Mouse (Mus musculus) hindbrain, embryonic 14.5 days (tissue): ENCODE results near the gene Gm5105. TPM values are rescaled to one million over a fixed set of nuclear protein-coding genes. Genes with fewer than 3 reads are reported as not detected.

Experiments
- ATAC-seq: fragments of 200-750 bp; cut with Nextera tagmentation; 2 replicates; pipeline ENCODE4 v1.8.0; 2017; ENCODE audit warnings: moderate number of reproducible peaks, mild to moderate bottlenecking, moderate TSS enrichment, moderate library complexity; ENCODE audit not compliant: low FRiP score
- DNase-seq: peaks from one replicate; pipeline ENCODE4 v3.0.0-alpha.2; 2015; ENCODE audit warnings: low spot score
- H3K27ac ChIP-seq: fragments of 300-500 bp; sonication (generic); 2 replicates; pipeline ENCODE4 v1.5.1; 2014; ENCODE audit warnings: mild to moderate bottlenecking, moderate library complexity
- H3K27me3 ChIP-seq: fragments of 300-500 bp; sonication (generic); 2 replicates; pipeline ENCODE4 v1.6.1; 2014; ENCODE audit warnings: mild to moderate bottlenecking, low read length, mixed read lengths; ENCODE audit not compliant: control insufficient read depth, insufficient read depth
- H3K36me3 ChIP-seq: fragments of 300-500 bp; sonication (generic); replicated peaks from 2 replicates; pipeline ENCODE4 v1.6.1; 2014; ENCODE audit not compliant: control insufficient read depth, insufficient read depth
- H3K4me1 ChIP-seq: fragments of 300-500 bp; sonication (generic); replicated peaks from 2 replicates; pipeline ENCODE4 v1.6.1; 2014; ENCODE audit warnings: antibody characterized with exemption, low read length, mixed read lengths; ENCODE audit not compliant: control insufficient read depth, insufficient read depth
- H3K4me2 ChIP-seq: fragments of 300-500 bp; sonication (generic); replicated peaks from 2 replicates; pipeline ENCODE4 v1.6.1; 2014; ENCODE audit warnings: mild to moderate bottlenecking, moderate library complexity
- H3K4me3 ChIP-seq: fragments of 300-500 bp; sonication (generic); replicated peaks from 2 replicates; pipeline ENCODE4 v1.5.1; 2014; ENCODE audit warnings: mild to moderate bottlenecking, low read length
- H3K9ac ChIP-seq: fragments of 300-500 bp; sonication (generic); 2 replicates; pipeline ENCODE4 v1.6.1; 2014
- H3K9me3 ChIP-seq: fragments of 300-500 bp; sonication (generic); 2 replicates; pipeline ENCODE4 v1.6.1; 2016; ENCODE audit warnings: low read length; ENCODE audit not compliant: control insufficient read depth
- WGBS: fragments of 180-500 bp; shearing (Covaris S2); extraction: QIAGEN DNeasy Blood & Tissue Kit; methylation state at CpG from one replicate; pipeline ENCODE4 v1.1.7; 2014; 5-methylcytosine and 5-hydroxymethylcytosine counted together
- polyA plus RNA-seq: library from polyadenylated mRNA; unstranded; fragments of >200 nt; fragmentation: Nextera tagmentation; extraction: Ambion mirVana; gene quantifications from 2 replicates; pipeline ENCODE4 v1.2.1, GENCODE M21; 2014

The Gm5105 gene
- polyA plus RNA-seq, 1 experiment from 2014 or later = 0.29 TPM

DNA sequence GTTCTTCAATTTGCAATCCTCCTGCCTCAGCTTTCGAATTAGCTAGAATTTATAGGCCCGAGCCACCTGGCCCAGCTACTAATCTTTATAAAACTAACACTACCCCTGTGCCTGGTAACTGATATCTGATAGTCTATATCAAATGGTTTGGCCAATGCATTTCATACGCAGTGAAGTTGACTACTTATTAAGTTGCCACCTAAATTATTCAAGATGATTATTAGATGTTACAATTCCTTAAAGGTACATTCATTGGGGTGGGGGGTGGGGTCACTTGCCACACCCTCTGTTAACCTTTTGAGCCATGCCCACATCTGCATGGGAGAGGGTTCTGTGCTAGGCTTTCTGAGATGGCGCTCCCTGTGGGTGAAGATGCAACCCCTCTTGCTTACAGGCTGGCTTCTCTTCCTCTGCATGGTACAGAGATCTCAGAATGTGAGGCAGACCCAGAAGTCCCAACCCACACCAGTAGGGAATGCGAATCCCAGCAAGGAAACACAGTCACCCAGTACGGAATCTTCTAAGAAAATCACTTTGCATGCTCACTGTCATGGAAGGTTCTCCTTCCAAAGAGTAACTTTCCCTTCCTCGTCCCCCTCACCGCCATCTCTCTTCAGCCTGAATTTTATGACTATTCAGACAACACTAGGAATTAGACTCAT lies 67.0 kb downstream of the Gm5105 start:
- no peak overlapping the region for H3K4me2 ChIP-seq
- H3K4me1 ChIP-seq = 0 out of 2 replicates have a peak, but pooled peaks cover under 1% of the 10 kb centered on the region
- 95% methylated on average over 8 of the region's 8 CpGs for WGBS
- H3K36me3 ChIP-seq = no peaks in the 10 kb centered on the region
- H3K27ac ChIP-seq = no peak overlapping the region
- H3K4me3 ChIP-seq = no peak overlapping the region
- no peak overlapping the region for H3K9ac ChIP-seq
- no peak for ATAC-seq
- DNase-seq = no peak
- 0 out of 2 replicates have a peak, but pooled peaks cover 2% of the 10 kb centered on the region for H3K9me3 ChIP-seq
- H3K27me3 ChIP-seq = no peaks in the 10 kb centered on the region

DNA sequence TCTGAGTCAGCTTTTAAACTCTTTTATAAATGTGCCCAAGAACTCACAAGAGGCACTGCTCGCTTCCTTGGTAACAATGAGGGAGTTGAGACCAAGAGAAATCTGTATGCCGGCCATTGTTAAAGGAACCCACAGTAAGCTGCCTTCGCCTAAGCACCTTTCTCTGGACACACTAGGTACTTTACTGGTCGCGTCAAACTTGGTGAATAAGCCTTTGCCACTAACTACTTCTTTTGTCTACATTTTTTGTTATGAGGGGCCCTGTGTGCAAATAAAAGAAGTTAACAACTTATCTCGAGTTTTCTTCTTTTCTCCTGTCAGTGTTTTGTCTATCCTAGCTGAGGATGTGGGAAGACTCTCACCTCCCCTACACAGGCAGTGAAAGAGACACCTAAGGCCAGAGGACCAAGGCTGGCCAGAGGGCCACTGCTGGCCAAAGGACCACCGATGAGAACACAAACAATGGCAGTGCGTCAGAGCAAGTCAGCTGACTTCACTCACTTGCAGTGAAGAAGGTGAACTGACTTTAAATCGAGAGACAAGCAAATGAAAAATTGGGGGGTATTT lies 67.9 kb downstream of the Gm5105 start:
- Histone ChIP-seq H3K9ac (no peak overlapping the region), H3K4me1 (0 out of 2 replicates have a peak, but pooled peaks cover 4% of the 10 kb centered on the region), H3K9me3 (no peaks in the 10 kb centered on the region), H3K27me3 (no peaks in the 10 kb centered on the region), H3K4me3 (no peak overlapping the region), H3K27ac (no peak overlapping the region), H3K4me2 (no peak overlapping the region), H3K36me3 (no peaks in the 10 kb centered on the region)
- ATAC-seq (no peak), DNase-seq (no peak)
- 54% methylated on average over 9 of the region's 9 CpGs for WGBS

Other genes with a start within 250 kb of the Gm5105 start
- 748 TPM in 2 replicates for gene H2afz, start 202.9 kb downstream of the Gm5105 start, polyA plus RNA-seq
- 19.1 and 19.8 TPM in 2 replicates for gene Dnajb14, start 199.7 kb downstream of the Gm5105 start, polyA plus RNA-seq
- gene Lamtor3, start 148.9 kb downstream of the Gm5105 start, polyA plus RNA-seq = 128 and 131 TPM in 2 replicates
- 2.8 and 3.0 TPM in 2 replicates for gene Dapp1, start 85.8 kb downstream of the Gm5105 start, polyA plus RNA-seq
- 0.07 and 0.10 TPM in 2 replicates for gene 1110002E22Rik, start 2.3 kb downstream of the Gm5105 start, polyA plus RNA-seq
- gene Trmt10a, start 76.1 kb upstream of the Gm5105 start, polyA plus RNA-seq = 7.7 and 9.5 TPM in 2 replicates
- gene Mttp, start 77.6 kb upstream of the Gm5105 start, polyA plus RNA-seq = 7.6 and 8.4 TPM in 2 replicates
- not detected in 2 replicates for gene 4930579F01Rik, start 126.4 kb upstream of the Gm5105 start, polyA plus RNA-seq
- gene Adh7, start 150.4 kb upstream of the Gm5105 start, polyA plus RNA-seq = 0.41 and 1.6 TPM in 2 replicates
- 1.3 and 1.6 TPM in 2 replicates for gene Adh1, start 193.6 kb upstream of the Gm5105 start, polyA plus RNA-seq
- not detected in 2 replicates for gene Adh6a, start 245.9 kb upstream of the Gm5105 start, polyA plus RNA-seq